Mouse (Mus musculus) urinary bladder, postnatal 25 days (tissue): Measurements from ENCODE around the gene Tmcc1.

ENCODE experiments used
- DNase-seq: peaks from one replicate; pipeline ENCODE4 v3.0.0; 2022; ENCODE audit warnings: low spot score

The Tmcc1 gene

GRCm38 (mm10) chr6:115992981-115993380 is 200.3 kb downstream of the Tmcc1 start:
- no peak for DNase-seq

GRCm38 (mm10) chr6:115991881-115992620 is 201.2 kb downstream of the Tmcc1 start:
- no peak for DNase-seq

GRCm38 (mm10) chr6:115991108-115991880 is 202.0 kb downstream of the Tmcc1 start:
- no peak for DNase-seq

GRCm38 (mm10) chr6:115990479-115990878 is 202.8 kb downstream of the Tmcc1 start:
- no peak for DNase-seq

GRCm38 (mm10) chr6:115990056-115990455 is 203.2 kb downstream of the Tmcc1 start:
- DNase-seq: no peak

- no peak for DNase-seq
Observed at GRCm38 (mm10) chr6:115989607-115990006, 203.7 kb downstream of the Tmcc1 start.

- no peak for DNase-seq
Observed at GRCm38 (mm10) chr6:115989032-115989431, 204.3 kb downstream of the Tmcc1 start.

GRCm38 (mm10) chr6:115987096-115987747 is 206.1 kb downstream of the Tmcc1 start:
- DNase-seq: no peak

- DNase-seq: no peak
Observed at GRCm38 (mm10) chr6:115986472-115987095, 206.7 kb downstream of the Tmcc1 start.

GRCm38 (mm10) chr6:115985622-115986021 is 207.7 kb downstream of the Tmcc1 start:
- DNase-seq: no peak

GRCm38 (mm10) chr6:115984580-115984979 is 208.7 kb downstream of the Tmcc1 start:
- DNase-seq: no peak

- no peak for DNase-seq
Observed at GRCm38 (mm10) chr6:115983306-115984038, 209.8 kb downstream of the Tmcc1 start.

GRCm38 (mm10) chr6:115982889-115983288 is 210.4 kb downstream of the Tmcc1 start:
- no peak for DNase-seq

GRCm38 (mm10) chr6:115978596-115978995 is 214.7 kb downstream of the Tmcc1 start:
- no peak for DNase-seq

- DNase-seq: no peak
Observed at GRCm38 (mm10) chr6:115977810-115978209, 215.5 kb downstream of the Tmcc1 start.

- no peak for DNase-seq
Observed at GRCm38 (mm10) chr6:115975606-115976005, 217.7 kb downstream of the Tmcc1 start.

- no peak for DNase-seq
Observed at GRCm38 (mm10) chr6:115973881-115974662, 219.2 kb downstream of the Tmcc1 start.

GRCm38 (mm10) chr6:115973139-115973875 is 220.0 kb downstream of the Tmcc1 start:
- DNase-seq: no peak

- no peak for DNase-seq
Observed at GRCm38 (mm10) chr6:115972083-115972764, 221.1 kb downstream of the Tmcc1 start.
